Mouse (Mus musculus): ENCODE data around the gene Syn3. TPM values are rescaled to one million over a fixed set of nuclear protein-coding genes. Genes with fewer than 3 reads are reported as not detected.
"Not testable (repeated sequence)": the region's sequence is repeated elsewhere in the genome, so short reads cannot be mapped to it uniquely, and the experiment has no call there.

The Syn3 gene
- polyA plus RNA-seq, 1 experiment from 2014 or later, result 14.7 TPM

- not testable (repeated sequence) for H3K4me3 ChIP-seq; H3K27me3 ChIP-seq; H3K4me1 ChIP-seq (replicated peaks); H3K27ac ChIP-seq (replicated peaks); H3K4me2 ChIP-seq; H3K9ac ChIP-seq; H3K36me3 ChIP-seq; H3K9me3 ChIP-seq; ATAC-seq (ENCODE audit: low read depth)
- 51% methylated on average over 4 of the region's 4 CpGs for WGBS
These were observed 63.7 kb downstream of the Syn3 start for GRCm38 (mm10) chr10:86435006-86435405.

GRCm38 (mm10) chr10:86429651-86430050 lies 69.0 kb downstream of the Syn3 start:
- Histone ChIP-seq H3K4me2 (no peak overlapping the region), H3K27me3 (no peaks in the 10 kb centered on the region), H3K27ac (replicated peaks) (no peak overlapping the region), H3K9ac (no peak overlapping the region), H3K4me3 (no peak overlapping the region), H3K9me3 (no peaks in the 10 kb centered on the region), H3K4me1 (replicated peaks) (peaks cover 9% of the 10 kb centered on the region; the same call in 1 of the 2 replicates), H3K36me3 (no peaks in the 10 kb centered on the region)
- 81% methylated on average over 3 of the region's 3 CpGs for WGBS
- no peak for ATAC-seq (ENCODE audit: low read depth)

- Histone ChIP-seq H3K27ac (replicated peaks) (no peak overlapping the region), H3K36me3 (no peaks in the 10 kb centered on the region), H3K9ac (no peak overlapping the region), H3K4me1 (replicated peaks) (peaks cover 4% of the 10 kb centered on the region; the same call in 1 of the 2 replicates), H3K4me2 (no peak overlapping the region), H3K4me3 (no peak overlapping the region), H3K27me3 (no peaks in the 10 kb centered on the region), H3K9me3 (no peaks in the 10 kb centered on the region)
- WGBS, result 73% methylated on average over 2 of the region's 2 CpGs
- no peak for ATAC-seq (ENCODE audit: low read depth)
These were observed 70.7 kb downstream of the Syn3 start for GRCm38 (mm10) chr10:86427956-86428355.

- H3K4me1 ChIP-seq (replicated peaks), result peaks cover 4% of the 10 kb centered on the region; the same call in 1 of the 2 replicates
- H3K27ac ChIP-seq (replicated peaks), result no peak overlapping the region
- whole genome bisulfite sequencing, result 63% methylated on average over 10 of the region's 10 CpGs
- H3K36me3 ChIP-seq, result no peaks in the 10 kb centered on the region
- ATAC-seq (ENCODE audit: low read depth), result no peak
- no peak overlapping the region for H3K4me3 ChIP-seq
- no peaks in the 10 kb centered on the region for H3K9me3 ChIP-seq
- no peak overlapping the region for H3K4me2 ChIP-seq
- no peak overlapping the region for H3K9ac ChIP-seq
- no peaks in the 10 kb centered on the region for H3K27me3 ChIP-seq
These were observed 72.8 kb downstream of the Syn3 start for GRCm38 (mm10) chr10:86425690-86426530.

GRCm38 (mm10) chr10:86421731-86422370 lies 76.8 kb downstream of the Syn3 start:
- Histone ChIP-seq H3K4me1 (replicated peaks) (0 out of 2 replicates have a peak, but pooled peaks cover 4% of the 10 kb centered on the region), H3K36me3 (no peaks in the 10 kb centered on the region), H3K4me2 (no peak overlapping the region), H3K9ac (no peak overlapping the region), H3K9me3 (no peaks in the 10 kb centered on the region), H3K27ac (replicated peaks) (no peak overlapping the region), H3K27me3 (no peaks in the 10 kb centered on the region), H3K4me3 (no peak overlapping the region)
- 81% methylated on average over 3 of the region's 3 CpGs for WGBS
- no peak for ATAC-seq (ENCODE audit: low read depth)

GRCm38 (mm10) chr10:86418931-86419330 lies 79.8 kb downstream of the Syn3 start:
- ATAC-seq (ENCODE audit: low read depth), result no peak
- H3K27me3 ChIP-seq, result no peaks in the 10 kb centered on the region
- H3K4me2 ChIP-seq, result no peak overlapping the region
- no peaks in the 10 kb centered on the region for H3K9me3 ChIP-seq
- no peak overlapping the region for H3K27ac ChIP-seq (replicated peaks)
- no peaks in the 10 kb centered on the region for H3K4me1 ChIP-seq (replicated peaks)
- whole genome bisulfite sequencing, result 86% methylated on average over 5 of the region's 5 CpGs
- no peak overlapping the region for H3K9ac ChIP-seq
- H3K4me3 ChIP-seq, result no peak overlapping the region
- no peaks in the 10 kb centered on the region for H3K36me3 ChIP-seq

- Histone ChIP-seq H3K27me3 (no peaks in the 10 kb centered on the region), H3K4me1 (replicated peaks) (no peaks in the 10 kb centered on the region), H3K9ac (no peak overlapping the region), H3K4me2 (no peak overlapping the region), H3K9me3 (no peaks in the 10 kb centered on the region), H3K4me3 (no peak overlapping the region), H3K36me3 (no peaks in the 10 kb centered on the region), H3K27ac (replicated peaks) (no peak overlapping the region)
- no peak for ATAC-seq (ENCODE audit: low read depth)
- 78% methylated on average over 2 of the region's 2 CpGs for WGBS
These were observed 80.4 kb downstream of the Syn3 start for GRCm38 (mm10) chr10:86418345-86418744.

GRCm38 (mm10) chr10:86416806-86417205 lies 81.9 kb downstream of the Syn3 start:
- ATAC-seq (ENCODE audit: low read depth), result no peak
- Histone ChIP-seq H3K4me2 (no peak overlapping the region), H3K4me1 (replicated peaks) (no peaks in the 10 kb centered on the region), H3K4me3 (no peak overlapping the region), H3K27ac (replicated peaks) (no peak overlapping the region), H3K9ac (no peak overlapping the region), H3K9me3 (no peaks in the 10 kb centered on the region), H3K27me3 (no peaks in the 10 kb centered on the region), H3K36me3 (no peaks in the 10 kb centered on the region)
- 89% methylated on average over 8 of the region's 8 CpGs for WGBS

GRCm38 (mm10) chr10:86410868-86411267 lies 87.8 kb downstream of the Syn3 start:
- Histone ChIP-seq H3K4me1 (replicated peaks) (no peaks in the 10 kb centered on the region), H3K36me3 (0 out of 2 replicates have a peak, but pooled peaks cover 3% of the 10 kb centered on the region), H3K9ac (no peak overlapping the region), H3K4me3 (no peak overlapping the region), H3K4me2 (no peak overlapping the region), H3K27me3 (no peaks in the 10 kb centered on the region), H3K27ac (replicated peaks) (no peak overlapping the region), H3K9me3 (no peaks in the 10 kb centered on the region)
- WGBS, result 75% methylated on average over 6 of the region's 6 CpGs
- ATAC-seq (ENCODE audit: low read depth), result no peak

GRCm38 (mm10) chr10:86406952-86407351 lies 91.7 kb downstream of the Syn3 start:
- ATAC-seq (ENCODE audit: low read depth), result no peak
- no peak overlapping the region for H3K27ac ChIP-seq (replicated peaks)
- 78% methylated on average over 4 of the region's 4 CpGs for WGBS
- H3K4me2 ChIP-seq, result no peak overlapping the region
- H3K9ac ChIP-seq, result no peak overlapping the region
- H3K4me3 ChIP-seq, result no peak overlapping the region
- H3K36me3 ChIP-seq, result 0 out of 2 replicates have a peak, but pooled peaks cover 4% of the 10 kb centered on the region
- no peaks in the 10 kb centered on the region for H3K4me1 ChIP-seq (replicated peaks)
- no peaks in the 10 kb centered on the region for H3K27me3 ChIP-seq
- no peaks in the 10 kb centered on the region for H3K9me3 ChIP-seq

- no peaks in the 10 kb centered on the region for H3K36me3 ChIP-seq
- H3K4me1 ChIP-seq (replicated peaks), result no peaks in the 10 kb centered on the region
- WGBS, result 56% methylated on average over 2 of the region's 2 CpGs
- H3K4me2 ChIP-seq, result no peak overlapping the region
- H3K27ac ChIP-seq (replicated peaks), result no peak overlapping the region
- H3K9me3 ChIP-seq, result no peaks in the 10 kb centered on the region
- no peak overlapping the region for H3K4me3 ChIP-seq
- no peak overlapping the region for H3K9ac ChIP-seq
- no peak for ATAC-seq (ENCODE audit: low read depth)
- no peaks in the 10 kb centered on the region for H3K27me3 ChIP-seq
These were observed 100.4 kb downstream of the Syn3 start for GRCm38 (mm10) chr10:86398347-86398720.

GRCm38 (mm10) chr10:86397577-86398346 lies 100.9 kb downstream of the Syn3 start:
- WGBS, result 86% methylated on average over 4 of the region's 4 CpGs
- Histone ChIP-seq H3K4me2 (no peak overlapping the region), H3K4me3 (no peak overlapping the region), H3K27ac (replicated peaks) (no peak overlapping the region), H3K9me3 (no peaks in the 10 kb centered on the region), H3K27me3 (no peaks in the 10 kb centered on the region), H3K4me1 (replicated peaks) (no peaks in the 10 kb centered on the region), H3K36me3 (no peaks in the 10 kb centered on the region), H3K9ac (no peak overlapping the region)
- ATAC-seq (ENCODE audit: low read depth), result no peak

Data from neural tube, embryonic 13.5 days (tissue).